Mouse (Mus musculus) megakaryocyte, embryonic 14.5 days (primary cell): ENCODE results near the gene Pprc1. TPM values are rescaled to one million over a fixed set of nuclear protein-coding genes. Genes with fewer than 3 reads are reported as not detected.

Experiments used
- H3K27me3 ChIP-seq: replicated peaks from 2 replicates; pipeline ENCODE3; 2012; ENCODE audit warnings: inconsistent platforms
- H3K36me3 ChIP-seq: replicated peaks from 2 replicates; pipeline ENCODE3; 2012; ENCODE audit warnings: low read length, inconsistent platforms, mixed read lengths
- H3K4me1 ChIP-seq: 2 replicates; pipeline ENCODE4 v1.6.1; 2012; ENCODE audit warnings: inconsistent platforms
- H3K4me3 ChIP-seq: replicated peaks from 2 replicates; pipeline ENCODE3; 2012; ENCODE audit warnings: moderate library complexity, mild to moderate bottlenecking, inconsistent platforms
- H3K9me3 ChIP-seq: 2 replicates; pipeline ENCODE4 v1.6.1; 2012; ENCODE audit warnings: inconsistent platforms
- FLI1 ChIP-seq: IDR thresholded peaks from 2 replicates; pipeline ENCODE4 v1.6.1; 2012; ENCODE audit warnings: low read length, inconsistent platforms, mixed read lengths
- GATA1 ChIP-seq: IDR thresholded peaks from 3 replicates; pipeline ENCODE4 v1.6.1; 2012; ENCODE audit warnings: mixed read lengths, low read length, inconsistent platforms, borderline replicate concordance
- polyA plus RNA-seq: library from polyadenylated mRNA; stranded (reverse); fragments of >175 nt; gene quantifications from 2 replicates; pipeline ENCODE4 v1.2.3, GENCODE M21; 2012; ENCODE audit warnings: low replicate concordance; ENCODE audit not compliant: insufficient read depth

Gene Pprc1
- polyA plus RNA-seq, result 8.7 and 12.2 TPM in 2 replicates

DNA sequence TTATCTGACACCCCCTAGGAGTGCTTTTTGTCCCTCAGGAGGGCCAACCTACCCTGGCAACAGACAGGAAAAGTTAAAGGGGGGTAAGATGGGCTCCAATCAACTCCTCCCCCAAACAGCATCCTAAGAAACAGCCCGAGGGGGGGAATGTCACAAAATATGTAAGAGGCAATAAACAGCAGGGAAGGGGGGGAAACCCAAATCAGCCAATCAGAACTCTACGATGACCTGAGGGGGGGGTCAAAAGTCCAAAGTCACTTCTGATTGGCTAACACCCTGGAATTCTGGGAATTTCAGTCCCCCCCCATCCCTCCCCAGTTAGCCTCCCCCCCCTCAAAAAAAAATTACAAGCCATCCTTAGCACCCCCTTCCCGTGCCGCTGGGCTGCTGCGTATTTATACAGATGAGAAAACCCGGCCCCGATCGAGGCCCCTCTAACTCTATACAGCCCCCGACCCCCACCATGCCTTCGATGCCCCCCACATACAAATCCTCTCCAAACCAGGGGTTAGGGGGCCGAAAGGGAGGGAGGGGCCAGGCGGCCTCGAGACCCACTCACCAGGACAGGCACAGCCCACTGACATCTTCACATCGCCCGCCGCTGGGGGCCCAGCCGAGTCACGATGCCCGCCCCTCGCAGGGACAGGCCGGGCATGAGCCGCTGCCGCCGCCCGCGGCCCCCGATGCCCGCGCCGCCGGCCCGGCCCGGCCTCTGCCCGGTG is at the start of gene Pprc1:
Gene Pprc1 (plus strand): TSS at position 616 of the 722 bp plus-strand sequence.
- Histone ChIP-seq H3K4me1 (peaks cover 76% of the 10 kb centered on the region), H3K36me3 (peaks cover 5% of the 10 kb centered on the region), H3K4me3 (peak within 1 kb of the TSS; percentile 100), H3K9me3 (no peaks in the 10 kb centered on the region), H3K27me3 (no peaks in the 10 kb centered on the region)
- TF ChIP-seq GATA1 (no peak), FLI1 (no peak)

DNA sequence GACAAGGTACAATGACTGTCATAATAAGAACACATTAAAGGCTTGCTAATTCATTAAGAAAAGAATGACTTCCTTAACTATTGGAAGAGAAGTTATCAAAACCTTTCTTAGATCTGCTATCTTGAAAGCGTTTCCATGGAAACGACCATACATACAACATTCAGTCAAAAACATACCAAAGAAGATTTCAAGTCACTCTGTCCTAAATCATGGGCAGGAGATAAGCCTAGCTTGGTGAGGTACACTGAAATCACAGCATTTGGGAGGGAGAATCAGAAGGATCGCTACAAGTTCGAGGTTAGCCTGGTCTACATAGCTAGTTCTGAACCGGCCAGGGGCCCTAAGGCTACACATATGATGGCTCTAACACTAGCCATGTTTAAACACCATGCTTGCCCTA is 47.3 kb upstream of the Pprc1 start:
- H3K36me3 ChIP-seq, result peaks cover 5% of the 10 kb centered on the region
- peaks cover 8% of the 10 kb centered on the region; the same call in 1 of the 2 replicates for H3K9me3 ChIP-seq
- peaks cover 24% of the 10 kb centered on the region for H3K4me1 ChIP-seq
- no peak for TF ChIP-seq FLI1
- TF ChIP-seq GATA1, result no peak
- H3K27me3 ChIP-seq, result no peaks in the 10 kb centered on the region
- H3K4me3 ChIP-seq, result peak overlapping the region; percentile 95

DNA sequence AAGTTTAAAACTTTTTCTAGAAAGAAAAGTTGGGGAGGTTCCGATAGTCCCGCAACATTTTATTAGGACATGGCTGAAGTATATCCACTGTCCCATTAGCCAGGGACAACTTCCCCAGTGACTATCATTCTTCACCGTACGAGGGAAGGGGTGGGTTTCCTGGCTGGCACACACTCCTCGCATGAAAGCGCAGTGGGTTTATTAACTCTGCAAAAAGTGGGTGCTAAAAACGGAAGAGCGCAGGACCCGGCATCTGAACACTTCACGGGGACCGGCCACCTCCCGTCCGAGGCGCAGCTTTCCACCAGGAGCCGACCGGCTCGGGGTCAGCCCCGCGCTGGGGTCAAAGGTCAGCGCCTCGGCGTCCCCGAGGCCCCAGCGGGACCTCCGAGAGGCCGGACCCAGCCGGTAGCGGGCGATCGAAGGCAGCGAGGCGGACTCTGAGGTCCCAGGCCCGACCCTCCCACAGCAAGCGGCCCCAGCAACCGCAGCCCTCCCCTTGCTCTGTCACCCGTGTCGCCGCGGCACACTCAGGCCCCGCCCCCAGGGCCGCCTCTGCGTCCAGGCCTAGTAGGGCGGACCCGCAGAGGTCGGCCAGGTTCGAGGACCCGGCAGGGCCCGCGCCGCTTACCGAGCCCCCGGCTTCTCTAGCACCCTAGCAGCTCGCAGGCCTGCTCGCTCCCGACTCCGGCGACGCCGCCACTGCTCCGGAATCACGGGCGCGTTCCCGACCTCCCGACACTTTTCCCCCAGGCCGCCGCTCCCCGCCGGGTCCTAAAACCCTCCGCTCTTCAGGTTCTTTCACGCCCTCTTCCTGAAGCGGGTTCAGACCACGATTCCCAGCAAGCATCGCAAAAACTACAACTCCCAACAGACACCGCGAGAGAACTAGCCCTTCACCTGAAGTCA is 46.6 kb upstream of the Pprc1 start, which contains the start of gene Armh3:
Gene Armh3 (minus strand): TSS at position 704 of the 909 bp plus-strand sequence.
- H3K4me1 ChIP-seq, result peaks cover 31% of the 10 kb centered on the region
- peak within 1 kb of the TSS; percentile 95 for H3K4me3 ChIP-seq
- no peak for TF ChIP-seq GATA1
- no peak for TF ChIP-seq FLI1

DNA sequence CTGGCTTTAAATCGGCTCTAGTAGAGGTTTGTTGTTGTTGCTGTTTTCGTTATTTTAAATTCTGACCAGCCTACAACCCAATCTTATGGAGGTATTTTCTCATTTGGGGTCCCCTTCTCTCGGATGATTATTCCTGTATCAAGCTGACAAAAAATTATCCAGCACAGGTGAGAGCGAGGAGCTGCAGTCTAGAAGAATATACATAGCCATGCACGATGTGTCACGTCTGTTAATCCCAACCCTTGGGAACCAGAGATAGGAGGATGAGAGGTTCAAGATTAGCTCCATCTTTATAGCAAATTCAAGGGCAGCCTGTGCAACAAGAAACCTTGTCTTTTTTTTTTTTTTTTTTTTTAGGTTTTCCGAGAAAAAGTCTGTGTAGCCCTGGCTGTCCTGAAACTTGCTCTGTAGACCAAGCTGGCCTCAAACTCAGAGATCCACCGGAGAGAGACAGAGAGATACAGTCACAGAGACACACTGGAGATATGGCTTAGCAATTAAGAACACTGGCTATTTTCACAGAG is 45.9 kb upstream of the Pprc1 start:
- peaks cover 5% of the 10 kb centered on the region for H3K36me3 ChIP-seq

More for the DNA sequence above, 46.6 kb upstream of the Pprc1 start, which contains the start of gene Armh3:
- Histone ChIP-seq H3K27me3 (no peaks in the 10 kb centered on the region), H3K9me3 (peaks cover 8% of the 10 kb centered on the region; the same call in 1 of the 2 replicates), H3K36me3 (peaks cover 5% of the 10 kb centered on the region)

DNA sequence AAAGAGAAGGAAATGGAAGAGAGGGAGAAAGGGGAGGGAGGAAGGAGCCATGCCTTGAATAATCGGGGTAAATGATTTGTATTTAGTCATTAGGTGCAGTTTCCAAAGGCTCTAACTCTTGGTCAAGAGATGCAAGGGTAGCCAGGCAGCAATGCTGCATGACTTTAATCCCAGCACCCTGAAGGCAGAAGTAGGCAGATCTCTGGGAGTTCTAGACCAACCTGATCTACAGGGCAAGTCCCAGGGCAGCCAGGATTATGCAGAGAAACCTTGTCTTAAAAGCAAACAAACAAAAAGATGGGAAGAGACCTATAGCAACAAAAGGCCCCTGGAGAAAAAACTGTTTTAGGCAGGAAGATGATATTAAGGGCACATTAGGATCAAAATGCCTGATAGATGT is 45.3 kb upstream of the Pprc1 start:
- H3K4me1 ChIP-seq, result peaks cover 43% of the 10 kb centered on the region
- no peaks in the 10 kb centered on the region for H3K27me3 ChIP-seq
- peaks cover 7% of the 10 kb centered on the region; the same call in 1 of the 2 replicates for H3K9me3 ChIP-seq
- H3K36me3 ChIP-seq, result peaks cover 7% of the 10 kb centered on the region
- no peak overlapping the region for H3K4me3 ChIP-seq
- TF ChIP-seq GATA1 (no peak), FLI1 (no peak)

More for the DNA sequence above, 45.9 kb upstream of the Pprc1 start:
- TF ChIP-seq GATA1, result no peak
- TF ChIP-seq FLI1, result no peak
- peaks cover 8% of the 10 kb centered on the region; the same call in 1 of the 2 replicates for H3K9me3 ChIP-seq
- peak overlapping the region; percentile 95 for H3K4me3 ChIP-seq
- no peaks in the 10 kb centered on the region for H3K27me3 ChIP-seq
- peaks cover 37% of the 10 kb centered on the region for H3K4me1 ChIP-seq

DNA sequence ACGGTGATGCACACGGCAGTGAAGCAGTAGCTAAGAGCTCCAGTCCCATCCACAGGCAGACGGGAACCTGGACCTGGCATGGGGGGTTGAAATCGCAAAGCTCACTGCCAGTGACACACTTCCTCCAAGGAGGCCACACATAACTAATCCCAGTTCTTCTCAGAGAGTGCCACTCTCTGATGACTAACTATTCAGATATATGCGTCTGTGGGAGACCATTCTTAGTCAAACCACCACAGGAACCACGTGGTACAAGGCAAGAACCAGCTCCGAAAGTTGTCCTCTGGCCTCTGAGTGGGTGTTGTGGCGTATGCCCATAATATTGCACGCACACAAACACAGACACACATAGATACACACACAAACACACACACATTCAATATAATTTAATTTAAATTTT is 42.4 kb upstream of the Pprc1 start:
- H3K36me3 ChIP-seq, result peaks cover 30% of the 10 kb centered on the region
- H3K9me3 ChIP-seq, result no peaks in the 10 kb centered on the region
- H3K4me3 ChIP-seq, result peak overlapping the region; percentile 76
- no peaks in the 10 kb centered on the region for H3K27me3 ChIP-seq
- TF ChIP-seq FLI1 (no peak), GATA1 (no peak)
- H3K4me1 ChIP-seq, result peaks cover 54% of the 10 kb centered on the region

DNA sequence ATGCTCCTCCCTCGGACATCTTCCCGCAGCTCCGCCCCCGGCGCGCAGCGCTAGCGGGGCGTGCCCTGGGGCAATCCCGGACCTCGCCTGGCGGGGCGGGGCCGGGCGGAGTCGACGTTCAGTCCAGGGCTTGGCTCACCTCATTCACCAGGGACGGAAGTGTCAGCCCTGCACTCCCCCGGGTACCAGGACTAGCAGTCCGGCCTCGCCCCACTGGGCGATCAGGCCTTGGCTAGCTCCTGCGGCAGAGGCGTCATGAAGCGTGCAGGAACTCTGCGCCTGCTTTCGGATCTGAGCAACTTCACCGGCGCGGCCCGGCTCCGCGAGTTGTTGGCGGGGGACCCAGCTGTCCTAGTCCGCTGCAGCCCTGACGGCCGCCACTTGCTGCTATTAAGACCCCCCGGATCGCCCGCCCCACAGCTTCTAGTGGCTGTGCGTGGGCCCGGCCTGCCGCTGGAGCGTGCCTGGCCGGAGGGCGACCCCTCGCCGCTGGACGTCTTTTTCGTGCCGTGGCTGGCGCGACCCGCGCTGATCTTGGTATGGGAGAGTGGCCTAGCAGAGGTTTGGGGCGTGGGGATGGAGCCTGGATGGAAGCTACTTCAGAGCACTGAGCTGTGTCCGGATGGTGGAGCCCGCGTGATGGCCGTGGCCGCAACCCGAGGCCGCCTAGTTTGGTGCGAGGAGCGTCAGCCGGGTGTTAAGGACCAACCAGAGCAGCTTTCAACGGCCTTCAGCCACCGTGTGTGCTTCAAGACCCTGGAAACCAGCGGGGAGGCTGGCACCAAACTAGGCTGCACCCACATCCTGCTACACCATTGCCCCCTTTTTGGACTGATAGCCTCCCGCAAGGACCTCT is 41.1 kb upstream of the Pprc1 start, which contains the start of gene Hps6:
Gene Hps6 (plus strand): TSS at position 138 of the 856 bp plus-strand sequence.
- Histone ChIP-seq H3K4me1 (peaks cover 49% of the 10 kb centered on the region), H3K9me3 (no peaks in the 10 kb centered on the region), H3K4me3 (peak within 1 kb of the TSS; percentile 95), H3K36me3 (peaks cover 40% of the 10 kb centered on the region), H3K27me3 (no peaks in the 10 kb centered on the region)
- no peak for TF ChIP-seq FLI1
- no peak for TF ChIP-seq GATA1

DNA sequence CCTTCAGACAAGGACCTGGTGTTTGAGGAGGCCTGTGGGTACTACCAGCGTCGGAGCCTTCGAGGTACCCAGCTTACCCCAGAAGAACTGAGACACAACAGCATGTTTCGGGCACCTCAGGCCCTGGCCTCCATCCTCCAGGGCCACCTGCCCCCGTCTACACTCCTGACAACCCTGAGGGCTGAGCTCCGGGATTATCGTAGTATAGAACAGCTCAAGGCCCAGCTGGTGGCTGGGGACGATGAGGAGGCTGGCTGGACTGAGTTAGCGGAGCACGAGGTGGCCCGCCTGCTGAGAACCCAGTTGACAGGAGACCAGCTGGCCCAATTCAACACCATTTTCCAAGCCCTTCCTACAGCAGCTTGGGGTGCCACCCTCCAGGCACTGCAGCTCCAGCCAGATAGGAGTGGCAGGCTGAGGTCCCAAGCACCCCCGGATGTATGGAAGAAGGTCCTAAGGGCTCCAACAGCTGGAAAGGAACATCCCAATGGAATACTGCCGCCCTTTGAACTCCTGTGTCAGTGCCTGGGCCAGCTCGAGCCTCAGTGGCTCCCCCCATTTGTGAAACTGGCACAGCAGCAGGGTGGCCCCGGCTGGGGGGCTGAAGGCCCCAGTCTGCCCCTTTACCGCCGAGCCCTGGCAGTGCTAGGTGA is 39.7 kb upstream of the Pprc1 start:
- Histone ChIP-seq H3K4me3 (peak overlapping the region; percentile 95), H3K9me3 (no peaks in the 10 kb centered on the region), H3K36me3 (peaks cover 43% of the 10 kb centered on the region), H3K4me1 (peaks cover 40% of the 10 kb centered on the region), H3K27me3 (no peaks in the 10 kb centered on the region)
- no peak for TF ChIP-seq GATA1

DNA sequence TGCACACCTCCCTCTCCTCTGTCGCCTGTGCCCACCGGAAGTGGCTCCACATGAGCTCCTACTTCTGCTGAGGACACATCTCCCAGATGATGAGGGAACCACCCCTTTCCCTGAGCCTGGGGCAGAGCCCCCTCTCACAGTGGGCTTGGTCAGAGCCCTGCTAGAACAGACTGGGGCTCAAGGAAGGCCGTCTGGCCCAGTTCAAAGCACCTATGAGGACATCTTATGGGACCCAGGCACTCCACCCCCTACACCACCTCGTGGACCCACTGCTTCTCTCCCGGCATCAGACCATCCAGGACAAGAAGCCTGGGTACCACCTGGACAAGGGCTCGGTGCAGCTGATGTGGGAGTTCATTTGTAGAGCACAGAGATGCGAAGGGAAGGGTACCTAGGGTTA is 39.0 kb upstream of the Pprc1 start:
- Histone ChIP-seq H3K4me3 (peak overlapping the region; percentile 36), H3K27me3 (no peaks in the 10 kb centered on the region), H3K36me3 (peaks cover 43% of the 10 kb centered on the region), H3K9me3 (peaks cover under 1% of the 10 kb centered on the region), H3K4me1 (peaks cover 40% of the 10 kb centered on the region)
- TF ChIP-seq GATA1, result no peak
- no peak for TF ChIP-seq FLI1
